Mouse (Mus musculus) ES-Bruce4 (cell line): ENCODE data around the gene Trnt1. TPM values are rescaled to one million over a fixed set of nuclear protein-coding genes. Genes with fewer than 3 reads are reported as not detected.

Experiments used
- H3K27ac ChIP-seq: 2 replicates; pipeline ENCODE4 v1.5.1; 2012; ENCODE audit warnings: low read length, inconsistent platforms; ENCODE audit not compliant: insufficient read depth
- H3K27me3 ChIP-seq: 2 replicates; pipeline ENCODE4 v1.6.1; 2012; ENCODE audit warnings: mild to moderate bottlenecking, low read length, inconsistent platforms; ENCODE audit not compliant: control insufficient read depth, poor library complexity, insufficient read depth, severe bottlenecking
- H3K36me3 ChIP-seq: 2 replicates; pipeline ENCODE4 v1.6.1; 2012; ENCODE audit warnings: inconsistent platforms, mild to moderate bottlenecking, low read length, moderate library complexity; ENCODE audit not compliant: control insufficient read depth, poor library complexity, insufficient read depth, severe bottlenecking
- H3K4me1 ChIP-seq: one replicate; pipeline ENCODE4 v1.8.1; 2011; ENCODE audit warnings: low read length; ENCODE audit not compliant: control insufficient read depth, insufficient read depth
- H3K4me3 ChIP-seq: 2 replicates; pipeline ENCODE4 v1.5.1; 2011; ENCODE audit warnings: low read depth, mild to moderate bottlenecking, low read length
- H3K9ac ChIP-seq: 2 replicates; pipeline ENCODE4 v1.6.1; 2012; ENCODE audit warnings: low read depth, mild to moderate bottlenecking, inconsistent platforms; ENCODE audit not compliant: poor library complexity, severe bottlenecking
- H3K9me3 ChIP-seq: replicated peaks from 2 replicates; pipeline ENCODE4 v1.6.1; 2012; ENCODE audit warnings: mild to moderate bottlenecking, low read length, inconsistent platforms; ENCODE audit not compliant: control insufficient read depth, poor library complexity, insufficient read depth, severe bottlenecking
- CTCF ChIP-seq: IDR thresholded peaks from one replicate; pipeline ENCODE4 v1.8.1; 2011; ENCODE audit warnings: low read depth, low read length
- EP300 ChIP-seq: IDR thresholded peaks from 2 replicates; pipeline ENCODE4 v1.6.1; 2011; ENCODE audit warnings: low read depth, low read length; ENCODE audit not compliant: insufficient read depth
- POLR2A ChIP-seq: IDR thresholded peaks from one replicate; pipeline ENCODE4 v1.8.1; 2011; ENCODE audit warnings: low read length; ENCODE audit not compliant: insufficient read depth
- polyA plus RNA-seq: library from polyadenylated mRNA; stranded (reverse); fragments of >200 nt; gene quantifications from 2 replicates; pipeline ENCODE4 v1.2.4, GENCODE M21; 2011; ENCODE audit warnings: low read depth; ENCODE audit not compliant: missing spikeins, insufficient read depth, insufficient read length

Trnt1 gene
- 50.2 and 53.9 TPM in 2 replicates for polyA plus RNA-seq

DNA sequence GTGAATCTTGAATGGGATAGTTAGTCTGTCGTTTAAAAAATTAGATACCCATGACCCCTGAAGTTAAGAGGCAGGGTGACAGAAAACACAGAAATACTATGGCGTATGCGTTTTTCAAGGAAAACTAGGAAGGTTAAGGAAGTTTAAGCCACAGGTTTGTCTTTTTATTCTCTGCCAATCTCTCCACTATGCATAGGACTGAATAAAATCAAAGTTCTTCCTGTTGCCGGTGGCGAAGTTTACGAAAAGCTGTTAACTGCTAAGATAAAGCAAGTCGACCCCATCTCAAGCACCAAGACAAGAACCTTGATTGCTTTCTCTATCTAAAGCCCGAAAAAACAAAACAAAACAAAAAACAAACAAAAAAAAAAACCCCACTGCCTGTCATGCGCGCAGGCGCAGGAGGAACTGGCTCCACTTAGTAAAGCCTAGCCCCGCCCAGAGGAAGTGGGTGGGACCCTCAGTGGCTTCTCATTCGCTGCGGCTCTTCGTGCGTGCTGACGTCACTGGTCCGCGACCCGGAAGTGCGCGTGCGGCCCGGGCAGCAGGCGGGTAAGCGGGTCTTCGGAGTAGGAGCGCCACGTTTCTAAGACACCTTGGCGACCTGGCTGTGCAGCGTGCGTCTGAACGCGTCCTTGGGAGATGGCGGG is at the start of gene Trnt1:
TSS of gene Trnt1 (plus strand) at position 481 of the 650 bp plus-strand sequence.
- Histone ChIP-seq H3K36me3 (peaks cover 19% of the 10 kb centered on the region), H3K4me1 (no peaks in the 10 kb centered on the region), H3K27ac (no peak within 1 kb of the TSS), H3K4me3 (peak within 1 kb of the TSS; percentile 98), H3K9ac (peak within 1 kb of the TSS; percentile 77), H3K9me3 (no peaks in the 10 kb centered on the region), H3K27me3 (no peaks in the 10 kb centered on the region)
- TF ChIP-seq POLR2A (peak; percentile 13), CTCF (no peak)

GRCm38 (mm10) chr6:106725642-106726041 is 43.3 kb upstream of the Trnt1 start:
- Histone ChIP-seq H3K9me3 (no peaks in the 10 kb centered on the region), H3K4me1 (no peaks in the 10 kb centered on the region), H3K27me3 (no peaks in the 10 kb centered on the region), H3K9ac (no peak overlapping the region), H3K4me3 (no peak overlapping the region), H3K27ac (no peak overlapping the region), H3K36me3 (no peaks in the 10 kb centered on the region)
- TF ChIP-seq CTCF = no peak

DNA sequence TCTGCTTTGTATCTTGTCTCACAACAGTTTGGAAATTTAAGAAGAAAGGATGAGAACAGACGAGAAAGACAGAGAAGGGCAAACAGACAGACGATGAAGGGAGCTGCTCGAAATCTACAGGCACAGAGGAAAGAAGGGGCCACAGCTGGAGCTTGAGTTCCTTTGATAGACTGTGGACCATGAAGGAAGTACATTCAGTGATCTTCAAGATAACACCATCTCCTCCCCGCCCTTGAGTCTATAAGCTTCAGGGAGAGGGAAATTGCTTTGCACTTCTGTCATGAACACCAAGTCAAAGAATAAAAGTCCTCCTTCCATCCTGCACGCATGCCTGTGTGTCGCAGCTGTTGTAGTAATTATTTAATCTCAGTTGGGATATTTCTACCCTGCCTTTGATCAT is 42.8 kb upstream of the Trnt1 start:
- Histone ChIP-seq H3K4me3 (no peak overlapping the region), H3K9ac (no peak overlapping the region), H3K27me3 (no peaks in the 10 kb centered on the region), H3K9me3 (no peaks in the 10 kb centered on the region), H3K36me3 (no peaks in the 10 kb centered on the region), H3K27ac (no peak overlapping the region), H3K4me1 (no peaks in the 10 kb centered on the region)
- TF ChIP-seq POLR2A = no peak
- no peak for TF ChIP-seq CTCF
- TF ChIP-seq EP300 = no peak

DNA sequence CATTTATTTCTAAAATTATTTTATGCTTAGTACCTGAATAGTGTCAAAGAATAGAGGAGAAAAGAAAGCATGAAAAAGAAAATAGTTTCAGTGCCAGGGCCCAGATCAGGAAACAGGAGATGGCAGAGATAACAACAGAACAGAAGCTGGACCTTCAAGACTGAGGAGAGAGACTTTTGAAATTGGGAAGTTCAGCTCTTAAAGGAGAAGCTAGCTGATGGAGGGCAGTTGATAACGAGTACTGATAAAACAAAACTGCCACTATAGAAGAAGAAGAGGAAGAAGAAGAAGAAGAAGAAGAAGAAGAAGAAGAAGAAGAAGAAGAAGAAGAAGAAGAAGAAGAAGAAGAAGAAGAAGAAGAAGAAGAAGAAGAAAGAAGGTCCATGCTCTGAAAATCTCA is 41.2 kb upstream of the Trnt1 start:
- H3K4me3 ChIP-seq = no peak overlapping the region
- H3K9ac ChIP-seq = no peak overlapping the region
- H3K4me1 ChIP-seq = no peaks in the 10 kb centered on the region
- TF ChIP-seq POLR2A = no peak
- no peak for TF ChIP-seq EP300
- TF ChIP-seq CTCF = no peak
- no peaks in the 10 kb centered on the region for H3K36me3 ChIP-seq
- no peaks in the 10 kb centered on the region for H3K9me3 ChIP-seq
- H3K27me3 ChIP-seq = no peaks in the 10 kb centered on the region; the same call in 1 of the 2 replicates
- H3K27ac ChIP-seq = no peak overlapping the region

DNA sequence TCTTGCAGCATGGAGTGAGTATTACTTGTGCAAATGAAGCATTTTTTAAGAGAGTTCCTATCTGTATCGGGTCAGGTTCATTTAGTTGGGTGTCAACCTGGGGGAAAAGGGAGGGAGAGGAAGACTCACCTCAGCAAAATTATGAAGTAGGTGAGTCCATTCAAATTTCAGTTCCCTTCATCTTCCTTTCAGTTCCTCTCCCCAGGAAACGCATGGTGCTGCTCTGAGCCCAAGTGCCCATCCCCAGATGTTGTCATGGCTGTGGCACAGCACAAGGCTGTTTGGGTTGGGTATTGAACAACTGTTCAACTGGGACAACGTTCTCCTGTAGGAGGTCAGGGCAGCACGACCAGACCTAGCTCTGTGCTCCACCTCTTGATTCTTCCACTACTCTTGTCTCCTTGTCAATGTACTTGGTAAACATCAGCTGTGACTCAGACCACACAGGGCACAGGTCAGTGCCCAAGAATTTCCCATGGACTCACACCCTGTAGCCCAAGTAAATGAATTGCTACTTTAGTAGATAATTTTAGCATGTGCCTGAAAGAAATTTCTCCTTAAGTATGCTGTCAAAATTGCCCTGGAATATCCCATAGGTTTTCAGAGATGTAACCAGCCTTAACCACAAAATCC is 39.1 kb upstream of the Trnt1 start:
- no peaks in the 10 kb centered on the region for H3K36me3 ChIP-seq

DNA sequence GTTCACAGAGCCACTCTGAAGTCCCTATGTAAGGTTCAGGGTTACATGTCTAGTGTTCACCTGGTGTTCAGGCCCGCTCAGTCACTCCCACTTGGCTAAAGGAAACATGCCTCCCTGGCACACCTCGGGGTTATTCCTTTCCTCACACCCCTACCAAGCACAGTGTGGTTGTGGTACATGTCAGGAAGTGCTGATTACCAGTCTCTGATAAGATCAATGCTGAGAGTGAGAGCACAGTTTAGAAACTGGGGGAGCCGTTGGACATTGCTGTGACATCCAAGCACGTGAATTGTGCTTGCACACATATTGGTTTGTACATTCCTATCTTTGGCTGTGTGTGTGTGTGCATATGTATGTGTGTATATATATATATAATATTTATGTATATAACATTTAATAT is 36.4 kb upstream of the Trnt1 start:
- Histone ChIP-seq H3K4me1 (no peaks in the 10 kb centered on the region), H3K27me3 (no peaks in the 10 kb centered on the region; the same call in 1 of the 2 replicates), H3K36me3 (no peaks in the 10 kb centered on the region), H3K9ac (no peak overlapping the region), H3K27ac (no peak overlapping the region), H3K9me3 (no peaks in the 10 kb centered on the region), H3K4me3 (no peak overlapping the region)
- TF ChIP-seq EP300 (no peak), POLR2A (no peak), CTCF (no peak)

More for the DNA sequence above, 39.1 kb upstream of the Trnt1 start:
- Histone ChIP-seq H3K4me3 (no peak overlapping the region), H3K27ac (no peak overlapping the region), H3K9ac (no peak overlapping the region), H3K9me3 (no peaks in the 10 kb centered on the region), H3K27me3 (no peaks in the 10 kb centered on the region; the same call in 1 of the 2 replicates), H3K4me1 (no peaks in the 10 kb centered on the region)
- no peak for TF ChIP-seq CTCF
- TF ChIP-seq POLR2A = no peak
- TF ChIP-seq EP300 = no peak
